Mouse (Mus musculus): ENCODE data around the gene Shld2.

DNA sequence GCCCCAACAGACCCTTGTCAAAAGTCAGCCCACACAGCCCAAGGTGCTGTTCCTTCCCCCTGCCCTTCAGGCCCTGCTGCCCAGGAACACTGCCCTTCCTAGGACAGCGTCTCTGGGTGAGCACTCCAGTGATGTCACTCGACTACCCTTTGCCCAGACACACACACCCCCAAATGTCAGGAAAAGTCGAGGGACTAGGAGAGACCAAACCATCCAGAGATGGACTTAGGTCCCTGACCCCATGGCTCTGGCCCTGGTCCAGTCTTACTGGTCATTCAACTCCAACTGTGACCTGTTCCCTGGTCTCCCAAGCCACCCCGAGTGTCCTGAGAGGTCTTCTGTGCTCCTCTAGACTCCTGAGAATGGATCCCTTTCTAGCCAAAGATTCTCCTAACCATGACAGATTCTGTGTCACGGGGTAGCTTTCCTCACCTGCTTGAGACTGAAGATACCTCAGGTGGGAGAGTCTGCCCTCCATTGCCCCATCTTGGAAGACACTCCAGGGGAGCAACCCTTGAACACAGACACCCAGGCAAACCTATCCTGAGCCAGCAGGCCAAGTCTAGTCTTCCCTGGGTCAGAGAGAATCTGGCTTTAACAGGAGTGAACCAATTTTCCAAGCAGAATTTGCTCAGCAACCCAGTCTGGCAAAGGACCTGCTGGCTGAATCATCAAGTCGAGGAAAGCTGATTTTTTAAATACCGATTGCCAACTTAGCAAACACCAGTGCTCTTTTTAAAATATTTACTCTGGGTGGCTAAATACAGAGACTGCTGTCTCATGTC is 47.6 kb upstream of the Shld2 start:
- TF ChIP-seq CTCF (IDR thresholded peaks at IDR 0.05; ENCODE audit: extremely low read depth, insufficient read depth, low read length) = no peak
- no peak for TF ChIP-seq POLR2A (IDR thresholded peaks at IDR 0.05; ENCODE audit: extremely low read depth, insufficient read depth, low read length)
